1 mouse cellular context compared by ENCODE assay signal in genomic region chr12:102885735-102886134, GRCm38 (mm10).
TF ChIP-seq lines count a peak whose summit lies in the region.

No protein-coding gene starts in this region.

TF ChIP-seq in CH12.LX, 34 proteins besides CTCF, POLR2A, EP300 and RAD21:
- TF ChIP-seq KAT2A (IDR thresholded peaks at IDR 0.05; ENCODE audit: insufficient replicate concordance, low read length) = no peak
- TF ChIP-seq SMC3 (IDR thresholded peaks at IDR 0.05; ENCODE audit: low read depth, low read length) = peak; percentile 54
